Comparison of ENCODE assay signal across 9 mouse cellular contexts in genomic region chr16:20213591-20214226, GRCm38 (mm10). TPM values are rescaled to one million over a fixed set of nuclear protein-coding genes. Genes with fewer than 3 reads are reported as not detected.
A peak's percentile ranks its signal among the peaks of the same experiment; 100 is the strongest.
DNase-seq lines count a peak whose midpoint lies in the region; ATAC-seq and TF ChIP-seq lines count a peak whose summit lies in the region.
"Had no signal": no experiment of that assay in that cellular context is flagged by ENCODE, and none has a peak within 500 bp of the region (broad histone marks: within the 10 kb centered on the region; RNA-seq: fewer than 3 reads in every experiment).

No protein-coding gene starts in this region.

- no peak overlapping the region for H3K4me2 ChIP-seq in hindbrain, embryonic 12.5 days (replicated peaks)
- H3K4me2 ChIP-seq in hindbrain, embryonic 14.5 days (replicated peaks) = no peak overlapping the region
- H3K4me2 ChIP-seq in liver, embryonic 14.5 days (ENCODE audit: low read depth) = no peak overlapping the region
- H3K4me2 ChIP-seq: liver, embryonic 15.5 days had no signal

- 90% methylated on average over 3 of the region's 3 CpGs for WGBS in hindbrain, embryonic 10.5 days
- WGBS in hindbrain, embryonic 12.5 days = 92% methylated on average over 3 of the region's 3 CpGs
- 94% methylated on average over 3 of the region's 3 CpGs for WGBS in hindbrain, embryonic 14.5 days
- WGBS in liver, embryonic 14.5 days (ENCODE audit: insufficient replicate concordance) = 66% methylated on average over 3 of the region's 3 CpGs
- WGBS in thymus, adult 2 months = 88% methylated on average over 3 of the region's 3 CpGs

- no peaks in the 10 kb centered on the region for H3K9me3 ChIP-seq in hindbrain, embryonic 10.5 days
- H3K9me3 ChIP-seq in hindbrain, embryonic 12.5 days (replicated peaks) = no peaks in the 10 kb centered on the region
- no peaks in the 10 kb centered on the region for H3K9me3 ChIP-seq in hindbrain, embryonic 14.5 days (ENCODE audit: control insufficient read depth, low read length)
- H3K9me3 ChIP-seq in liver, embryonic 14.5 days (ENCODE audit: control insufficient read depth, low read length) = no peaks in the 10 kb centered on the region
- H3K9me3 ChIP-seq: liver, embryonic 15.5 days had no signal

- H3K27ac ChIP-seq in hindbrain, embryonic 10.5 days = no peak overlapping the region
- no peak overlapping the region for H3K27ac ChIP-seq in hindbrain, embryonic 12.5 days
- no peak overlapping the region for H3K27ac ChIP-seq in hindbrain, embryonic 14.5 days
- H3K27ac ChIP-seq in liver, embryonic 14.5 days = no peak overlapping the region
- H3K27ac ChIP-seq in thymus, adult 2 months (ENCODE audit: control insufficient read depth, insufficient read depth, low read length) = no peak overlapping the region
- H3K27ac ChIP-seq: liver, embryonic 15.5 days had no signal

- no peak overlapping the region for H3K9ac ChIP-seq in hindbrain, embryonic 12.5 days
- no peak overlapping the region for H3K9ac ChIP-seq in hindbrain, embryonic 14.5 days
- H3K9ac ChIP-seq in liver, embryonic 14.5 days (replicated peaks) = no peak overlapping the region
- H3K9ac ChIP-seq: liver, embryonic 15.5 days had no signal

- TF ChIP-seq CTCF in liver, embryonic 14.5 days (IDR thresholded peaks at IDR 0.05; ENCODE audit: low read depth) = peak; percentile 77
- TF ChIP-seq CTCF in thymus, adult 2 months (IDR thresholded peaks at IDR 0.05; ENCODE audit: borderline replicate concordance, control insufficient read depth, extremely low read depth, insufficient read depth, low read length, poor library complexity) = no peak

- no peak overlapping the region for H3K4me3 ChIP-seq in hindbrain, embryonic 10.5 days
- no peak overlapping the region for H3K4me3 ChIP-seq in hindbrain, embryonic 12.5 days
- no peak overlapping the region for H3K4me3 ChIP-seq in hindbrain, embryonic 14.5 days (replicated peaks; ENCODE audit: low read length)
- H3K4me3 ChIP-seq in liver, embryonic 14.5 days (ENCODE audit: insufficient read depth in 1 of 2, low read depth in 2 of 2, low read length in 2 of 2) = no peak overlapping the region
- H3K4me3 ChIP-seq in thymus, adult 2 months (ENCODE audit: control insufficient read depth, insufficient read depth, low read length) = no peak overlapping the region
- H3K4me3 ChIP-seq: liver, embryonic 15.5 days had no signal

- no peak for ATAC-seq in hindbrain, embryonic 12.5 days (ENCODE audit: low FRiP score)
- 0 out of 2 replicates have a peak, but pooled peaks have one; percentile 21 for ATAC-seq in hindbrain, embryonic 14.5 days (ENCODE audit: low FRiP score)
- no peak for ATAC-seq in liver, embryonic 14.5 days (ENCODE audit: insufficient read depth)

- peak; percentile 37 for DNase-seq in hindbrain, embryonic 10.5 days (ENCODE audit: low spot score)
- DNase-seq in A20 (ENCODE audit: low read depth, low spot score) (peak; percentile 61), NIH3T3 (ENCODE audit: low read depth) (peak; percentile 85)
- peak; percentile 72 to 76 for DNase-seq in cerebellum, postnatal 10 days
- DNase-seq in hindbrain, embryonic 14.5 days (ENCODE audit: low spot score) = peak; percentile 70
- peak; percentile 22 to 28 (median 26) for DNase-seq in liver, embryonic 14.5 days (ENCODE audit: low read depth in 3 of 3, low spot score in 3 of 3)
- DNase-seq in thymus, adult 2 months = peak; percentile 46

- no peak for TF ChIP-seq POLR2A in thymus, adult 2 months (IDR thresholded peaks at IDR 0.05; ENCODE audit: control insufficient read depth, extremely low read depth, insufficient read depth, low read length, poor library complexity)

- H3K36me3 ChIP-seq in hindbrain, embryonic 10.5 days = peaks cover 98% of the 10 kb centered on the region
- H3K36me3 ChIP-seq in hindbrain, embryonic 12.5 days = peaks cover 84% of the 10 kb centered on the region
- peaks cover 96% of the 10 kb centered on the region for H3K36me3 ChIP-seq in hindbrain, embryonic 14.5 days (replicated peaks; ENCODE audit: control insufficient read depth, insufficient read depth)
- H3K36me3 ChIP-seq in liver, embryonic 14.5 days (replicated peaks; ENCODE audit: control insufficient read depth, insufficient read depth, low read depth) = peaks cover 4% of the 10 kb centered on the region
- H3K36me3 ChIP-seq in thymus, adult 2 months (ENCODE audit: control insufficient read depth, insufficient read depth, low read length) = peaks cover 46% of the 10 kb centered on the region

- no peak for TF ChIP-seq EP300 in liver, embryonic 14.5 days (IDR thresholded peaks at IDR 0.05; ENCODE audit: low read depth)

- no peaks in the 10 kb centered on the region for H3K4me1 ChIP-seq in hindbrain, embryonic 10.5 days (replicated peaks)
- H3K4me1 ChIP-seq in hindbrain, embryonic 12.5 days = no peaks in the 10 kb centered on the region
- no peaks in the 10 kb centered on the region for H3K4me1 ChIP-seq in hindbrain, embryonic 14.5 days (replicated peaks; ENCODE audit: control insufficient read depth, insufficient read depth, low read length)
- no peaks in the 10 kb centered on the region for H3K4me1 ChIP-seq in liver, embryonic 14.5 days (replicated peaks; ENCODE audit: control insufficient read depth in 2 of 2, insufficient read depth in 2 of 2, low read length in 1 of 2)
- H3K4me1 ChIP-seq in thymus, adult 2 months (replicated peaks; ENCODE audit: control insufficient read depth, insufficient read depth, low read length) = no peaks in the 10 kb centered on the region
- H3K4me1 ChIP-seq: liver, embryonic 15.5 days had no signal

- H3K27me3 ChIP-seq in hindbrain, embryonic 10.5 days (ENCODE audit: insufficient read depth, poor library complexity, severe bottlenecking) = no peaks in the 10 kb centered on the region
- no peaks in the 10 kb centered on the region for H3K27me3 ChIP-seq in hindbrain, embryonic 12.5 days
- no peaks in the 10 kb centered on the region for H3K27me3 ChIP-seq in hindbrain, embryonic 14.5 days (ENCODE audit: control insufficient read depth, insufficient read depth, low read length)
- no peaks in the 10 kb centered on the region for H3K27me3 ChIP-seq in liver, embryonic 14.5 days (ENCODE audit: control insufficient read depth, insufficient read depth, low read length)
- no peaks in the 10 kb centered on the region for H3K27me3 ChIP-seq in thymus, adult 2 months (ENCODE audit: control insufficient read depth, insufficient read depth, low read length)
- H3K27me3 ChIP-seq: liver, embryonic 15.5 days had no signal

RNA-seq across cellular contexts. Expression of gene Map6d1, which starts 27.4 kb away (rescaled TPM):
- polyA plus RNA-seq in hindbrain, embryonic 10.5 days (2016; fragmentation: Nextera tagmentation; extraction: Ambion mirVana) = 1.2 TPM in 2 replicates
- polyA plus RNA-seq in hindbrain, embryonic 12.5 days (2016; fragmentation: Nextera tagmentation; extraction: Ambion mirVana) = 2.0 and 2.1 TPM in 2 replicates
- polyA plus RNA-seq in hindbrain, embryonic 14.5 days (2014; fragmentation: Nextera tagmentation; extraction: Ambion mirVana) = 7.0 and 8.6 TPM in 2 replicates
- 0.02 TPM in 2 replicates for polyA plus RNA-seq in liver, embryonic 14.5 days (2012; rRNA removed)
- polyA plus RNA-seq in liver, embryonic 14.5 days (2014; fragmentation: Nextera tagmentation; extraction: Ambion mirVana) = not detected in 2 replicates
- polyA plus RNA-seq in thymus, adult 2 months (2012; rRNA removed) = 0.11 and 0.13 TPM in 2 replicates
- polyA plus RNA-seq: liver, embryonic 15.5 days had no signal

Comparison
In these comparisons a context has a peak if more than half of its experiments do, and no peak if none do; other contexts are left out.
1. DNase-seq: peak in every context shown above with its lines; median percentile 85 in NIH3T3; 74 in cerebellum, postnatal 10 days; 70 in hindbrain, embryonic 14.5 days; 61 in A20; 46 in thymus, adult 2 months; 37 in hindbrain, embryonic 10.5 days; 26 in liver, embryonic 14.5 days.